Mouse (Mus musculus): ENCODE measurements around the gene Wdr18. TPM values are rescaled to one million over a fixed set of nuclear protein-coding genes. Genes with fewer than 3 reads are reported as not detected.
A peak's percentile ranks its signal among the peaks of the same experiment; 100 is the strongest.

Wdr18 gene
- polyA plus RNA-seq, 1 experiment from 2014 or later: 84.5 TPM

DNA sequence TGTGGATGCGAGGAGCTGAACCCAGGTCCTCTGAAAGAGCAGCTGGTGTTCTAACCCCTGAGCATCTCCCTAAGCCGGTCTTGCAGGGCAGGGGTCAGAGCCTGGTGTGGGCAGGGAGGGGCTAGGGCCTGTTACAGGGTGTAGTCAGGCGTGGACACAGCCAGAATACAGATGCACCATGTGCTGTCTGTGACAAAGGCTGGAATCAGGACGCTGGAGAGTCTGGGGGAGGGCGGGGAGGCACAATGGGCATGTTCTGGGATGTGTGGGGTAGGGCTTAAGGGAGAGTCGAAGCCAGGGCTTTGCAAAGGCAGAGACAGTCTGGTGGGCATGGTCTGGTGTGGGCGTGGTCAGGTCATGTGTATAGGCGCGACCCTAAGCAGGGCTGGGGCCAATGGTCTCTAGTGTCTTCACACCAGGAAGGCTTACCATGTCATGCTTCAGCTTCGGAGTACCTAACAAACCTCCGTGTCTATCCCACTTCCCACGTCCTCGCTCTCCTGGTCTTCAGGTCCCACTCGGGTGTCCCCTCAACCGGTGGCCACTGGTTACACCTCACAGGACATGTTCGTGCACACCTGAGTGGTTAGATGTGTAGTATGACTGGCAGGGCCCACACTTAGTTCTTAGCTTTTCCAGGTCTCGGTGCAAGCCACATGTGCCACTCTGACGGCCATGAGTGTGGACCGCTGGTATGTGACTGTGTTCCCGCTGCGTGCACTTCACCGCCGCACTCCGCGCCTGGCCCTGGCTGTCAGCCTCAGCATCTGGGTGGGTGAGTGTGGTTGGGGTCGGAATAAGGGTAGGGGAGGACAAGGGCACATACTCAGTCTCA, 39.7 kb upstream of the Wdr18 start:
- Histone ChIP-seq H3K27me3 (replicated peaks) (peaks cover 64% of the 10 kb centered on the region), H3K27ac (no peak overlapping the region), H3K4me1 (peaks cover 50% of the 10 kb centered on the region), H3K36me3 (no peaks in the 10 kb centered on the region), H3K4me3 (peak overlapping the region; percentile 22; the same call in 1 of the 2 replicates), H3K9me3 (peaks cover 3% of the 10 kb centered on the region; the same call in 1 of the 2 replicates), H3K9ac (no peak overlapping the region), H3K4me2 (replicated peaks) (peak overlapping the region; percentile 48)
- ATAC-seq (ENCODE audit: low FRiP score, low read depth): no peak
- 15% methylated on average over 26 of the region's 26 CpGs for WGBS

DNA sequence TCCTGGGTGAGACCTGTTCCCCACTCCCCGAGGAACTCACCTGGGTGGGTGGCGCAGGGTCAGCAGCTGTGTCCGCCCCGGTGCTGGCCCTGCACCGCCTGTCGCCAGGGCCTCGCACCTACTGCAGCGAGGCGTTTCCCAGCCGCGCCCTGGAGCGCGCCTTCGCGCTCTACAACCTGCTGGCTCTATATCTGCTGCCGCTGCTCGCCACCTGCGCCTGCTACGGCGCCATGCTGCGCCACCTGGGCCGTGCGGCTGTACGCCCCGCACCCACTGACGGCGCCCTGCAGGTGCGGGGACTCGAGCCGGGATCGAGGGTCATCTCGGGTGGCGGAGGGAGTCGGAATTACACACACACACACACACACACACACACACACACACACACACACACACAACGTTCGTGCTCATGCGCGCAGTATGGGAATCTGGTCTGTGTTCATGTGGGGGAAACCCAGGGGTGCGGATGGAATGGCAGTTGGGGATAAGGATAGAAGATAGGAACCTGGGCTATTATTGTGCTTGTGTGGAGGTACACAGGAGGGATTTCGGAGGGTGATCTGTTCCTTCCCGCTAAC, 38.9 kb upstream of the Wdr18 start, which contains the start of gene R3hdm4:
Gene R3hdm4, minus strand, starts transcription at position 251 of the 578 bp plus-strand sequence.
- 3% methylated on average over 41 of the region's 41 CpGs for WGBS
- H3K36me3 ChIP-seq: no peaks in the 10 kb centered on the region
- peaks cover 3% of the 10 kb centered on the region; the same call in 1 of the 2 replicates for H3K9me3 ChIP-seq
- peak within 1 kb of the TSS; percentile 22 for H3K4me3 ChIP-seq
- peaks cover 64% of the 10 kb centered on the region for H3K27me3 ChIP-seq (replicated peaks)
- H3K4me1 ChIP-seq: peaks cover 44% of the 10 kb centered on the region
- no peak within 1 kb of the TSS for H3K27ac ChIP-seq
- H3K9ac ChIP-seq: peak within 1 kb of the TSS; percentile 35; the same call in 1 of the 2 replicates
- peak within 1 kb of the TSS; percentile 48 for H3K4me2 ChIP-seq (replicated peaks)
- ATAC-seq (ENCODE audit: low FRiP score, low read depth): no peak

DNA sequence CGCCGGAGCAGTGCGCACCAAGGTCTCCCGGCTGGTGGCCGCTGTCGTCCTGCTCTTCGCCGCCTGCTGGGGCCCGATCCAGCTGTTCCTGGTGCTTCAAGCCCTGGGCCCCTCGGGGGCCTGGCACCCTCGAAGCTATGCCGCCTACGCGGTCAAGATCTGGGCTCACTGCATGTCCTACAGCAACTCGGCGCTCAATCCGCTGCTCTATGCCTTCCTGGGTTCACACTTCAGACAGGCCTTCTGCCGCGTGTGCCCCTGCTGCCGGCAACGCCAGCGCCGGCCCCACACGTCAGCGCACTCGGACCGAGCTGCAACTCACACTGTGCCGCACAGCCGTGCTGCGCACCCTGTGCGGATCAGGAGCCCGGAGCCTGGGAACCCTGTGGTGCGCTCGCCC, 38.4 kb upstream of the Wdr18 start:
- Histone ChIP-seq H3K27me3 (replicated peaks) (peaks cover 64% of the 10 kb centered on the region), H3K4me2 (replicated peaks) (peak overlapping the region; percentile 48), H3K4me1 (peaks cover 45% of the 10 kb centered on the region), H3K4me3 (peak overlapping the region; percentile 22), H3K27ac (no peak overlapping the region), H3K9me3 (peaks cover 3% of the 10 kb centered on the region; the same call in 1 of the 2 replicates), H3K9ac (peak overlapping the region; percentile 35; the same call in 1 of the 2 replicates), H3K36me3 (no peaks in the 10 kb centered on the region)
- ATAC-seq (ENCODE audit: low FRiP score, low read depth): no peak
- WGBS: under 1% methylated on average over 34 of the region's 34 CpGs

DNA sequence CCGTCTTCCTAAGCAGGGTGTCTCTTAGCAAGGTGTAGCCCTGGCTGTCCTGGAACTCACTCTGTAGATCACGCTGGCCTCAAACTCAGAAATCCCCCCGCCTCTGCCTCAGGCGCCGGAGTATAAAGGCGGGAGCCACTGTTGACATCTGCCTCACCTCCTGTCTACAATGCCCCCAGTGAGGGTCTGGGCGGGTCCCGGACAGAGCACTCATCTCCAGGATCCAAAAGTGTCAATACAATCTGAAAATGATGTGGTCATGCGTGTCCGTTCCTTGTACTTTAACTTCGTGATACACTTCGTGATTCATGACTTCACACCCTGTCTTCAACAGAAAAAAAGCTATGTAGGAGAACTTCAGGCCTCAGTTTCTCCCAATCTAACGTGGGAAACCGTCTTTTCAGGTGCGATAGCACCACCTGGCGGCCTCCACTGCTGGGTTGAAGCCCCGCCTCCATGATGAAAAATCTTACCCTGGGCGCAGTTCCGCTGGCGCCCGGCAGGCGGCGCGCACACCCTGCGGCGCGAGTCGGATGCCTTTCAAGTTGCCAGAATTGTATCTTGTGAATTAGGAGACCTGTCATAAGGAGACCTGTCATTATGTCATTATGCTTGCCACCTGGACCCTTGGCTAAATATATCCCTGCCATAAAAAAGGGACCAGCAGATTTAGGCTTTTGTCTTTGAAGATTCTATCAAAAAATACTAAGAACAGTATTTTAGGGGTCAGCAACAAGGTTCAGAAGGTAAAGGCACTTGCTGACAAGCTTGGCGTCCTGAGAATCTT, 34.8 kb upstream of the Wdr18 start:
- WGBS: 10% methylated on average over 29 of the region's 29 CpGs
- Histone ChIP-seq H3K27me3 (replicated peaks) (peaks cover 35% of the 10 kb centered on the region), H3K4me1 (peaks cover 43% of the 10 kb centered on the region), H3K4me2 (replicated peaks) (peak overlapping the region; percentile 93), H3K36me3 (no peaks in the 10 kb centered on the region), H3K27ac (no peak overlapping the region), H3K9ac (no peak overlapping the region), H3K9me3 (no peaks in the 10 kb centered on the region), H3K4me3 (no peak overlapping the region; the same call in 1 of the 2 replicates)
- no peak for ATAC-seq (ENCODE audit: low FRiP score, low read depth)

DNA sequence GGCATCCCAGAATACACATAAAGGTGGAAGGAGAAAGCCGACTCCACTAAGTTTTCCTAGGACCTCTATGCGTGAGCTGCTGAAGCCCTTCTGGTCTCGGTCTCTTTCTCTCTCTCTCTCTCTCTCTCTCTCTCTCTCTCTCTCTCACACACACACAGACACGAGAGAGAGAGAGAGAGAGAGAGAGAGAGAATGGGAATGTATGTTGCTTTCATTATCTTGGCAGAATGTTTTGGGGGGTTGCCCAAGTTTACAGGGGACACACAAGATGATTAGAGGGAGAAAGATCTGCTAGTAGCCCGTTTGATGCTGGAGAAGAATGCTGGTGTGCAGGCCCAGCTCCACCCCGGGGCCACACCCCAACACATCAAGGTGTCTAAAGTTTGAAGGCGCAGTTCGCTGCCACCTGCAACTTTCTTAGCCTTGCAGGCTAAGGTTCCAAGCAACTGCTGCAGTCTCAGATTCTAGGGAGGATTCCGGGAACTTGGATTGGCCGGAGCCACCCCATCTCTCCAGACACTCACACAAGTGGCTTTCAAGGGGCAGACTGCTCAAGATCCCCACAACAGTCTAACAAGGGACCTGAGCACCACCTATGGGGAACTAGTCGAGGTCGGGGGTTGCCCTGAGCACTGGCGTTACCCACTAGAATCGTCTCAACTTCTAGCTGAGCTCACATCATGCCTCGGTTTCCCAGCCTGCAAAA, 34.0 kb upstream of the Wdr18 start:
- Histone ChIP-seq H3K9me3 (no peaks in the 10 kb centered on the region), H3K4me1 (peaks cover 45% of the 10 kb centered on the region), H3K27me3 (replicated peaks) (peaks cover 27% of the 10 kb centered on the region), H3K36me3 (peaks cover 5% of the 10 kb centered on the region; the same call in 1 of the 2 replicates), H3K4me3 (peak overlapping the region; percentile 97), H3K4me2 (replicated peaks) (peak overlapping the region; percentile 93), H3K9ac (peak overlapping the region; percentile 94; the same call in 1 of the 2 replicates), H3K27ac (no peak overlapping the region)
- no peak for ATAC-seq (ENCODE audit: low FRiP score, low read depth)
- WGBS: 12% methylated on average over 14 of the region's 15 CpGs

DNA sequence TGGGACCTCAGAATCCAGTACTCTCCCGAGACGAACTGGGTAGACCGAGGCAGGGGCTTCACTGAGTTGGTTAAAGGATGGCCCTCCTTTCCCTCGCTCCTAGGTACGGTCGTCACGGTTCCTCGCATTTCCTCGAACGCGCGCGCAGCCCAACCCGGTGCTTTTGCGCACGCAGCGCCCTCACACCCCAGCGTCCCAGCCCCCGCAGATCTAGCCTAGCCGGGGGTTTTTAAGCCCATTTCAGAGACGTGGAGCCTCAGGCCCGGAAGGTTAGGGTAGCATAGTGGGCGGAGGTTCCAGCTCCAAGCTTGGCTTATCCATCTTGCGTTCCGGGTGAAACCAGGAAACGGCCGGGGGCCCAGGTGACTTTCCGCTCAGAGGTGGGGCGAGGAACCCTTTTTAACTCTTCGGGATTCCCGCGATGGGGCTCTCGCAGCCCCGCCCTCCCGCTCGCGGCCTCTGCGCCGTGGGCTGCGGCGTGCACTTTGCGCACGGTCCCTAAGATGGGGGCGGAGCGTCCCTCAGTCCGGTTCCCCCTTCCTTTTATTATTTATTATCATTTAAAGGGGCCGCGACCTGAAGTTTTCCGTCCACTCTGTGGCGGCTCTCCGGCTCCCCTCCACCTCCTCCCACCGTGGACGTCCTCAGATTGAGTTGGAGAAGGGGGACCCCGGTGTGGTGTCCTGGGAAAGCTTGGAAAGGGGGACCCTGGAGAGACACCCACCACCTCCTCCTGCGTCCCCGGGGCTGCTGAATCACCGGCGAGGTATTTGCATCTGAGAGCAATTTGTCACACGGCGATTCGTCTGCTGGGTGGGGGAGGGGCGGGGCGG, 33.2 kb upstream of the Wdr18 start, which contains the start of gene Arid3a:
Gene Arid3a, plus strand, starts transcription at position 553 of the 833 bp plus-strand sequence.
- peaks cover 13% of the 10 kb centered on the region for H3K36me3 ChIP-seq
- peak within 1 kb of the TSS; percentile 93 for H3K4me2 ChIP-seq (replicated peaks)
- H3K27me3 ChIP-seq (replicated peaks): peaks cover 20% of the 10 kb centered on the region
- ATAC-seq (ENCODE audit: low FRiP score, low read depth): peak; percentile 73
- under 1% methylated on average over 63 of the region's 63 CpGs for WGBS
- H3K9ac ChIP-seq: peak within 1 kb of the TSS; percentile 94
- no peaks in the 10 kb centered on the region for H3K9me3 ChIP-seq
- H3K4me1 ChIP-seq: peaks cover 39% of the 10 kb centered on the region
- H3K4me3 ChIP-seq: peak within 1 kb of the TSS; percentile 97
- H3K27ac ChIP-seq: peak within 1 kb of the TSS; percentile 85

DNA sequence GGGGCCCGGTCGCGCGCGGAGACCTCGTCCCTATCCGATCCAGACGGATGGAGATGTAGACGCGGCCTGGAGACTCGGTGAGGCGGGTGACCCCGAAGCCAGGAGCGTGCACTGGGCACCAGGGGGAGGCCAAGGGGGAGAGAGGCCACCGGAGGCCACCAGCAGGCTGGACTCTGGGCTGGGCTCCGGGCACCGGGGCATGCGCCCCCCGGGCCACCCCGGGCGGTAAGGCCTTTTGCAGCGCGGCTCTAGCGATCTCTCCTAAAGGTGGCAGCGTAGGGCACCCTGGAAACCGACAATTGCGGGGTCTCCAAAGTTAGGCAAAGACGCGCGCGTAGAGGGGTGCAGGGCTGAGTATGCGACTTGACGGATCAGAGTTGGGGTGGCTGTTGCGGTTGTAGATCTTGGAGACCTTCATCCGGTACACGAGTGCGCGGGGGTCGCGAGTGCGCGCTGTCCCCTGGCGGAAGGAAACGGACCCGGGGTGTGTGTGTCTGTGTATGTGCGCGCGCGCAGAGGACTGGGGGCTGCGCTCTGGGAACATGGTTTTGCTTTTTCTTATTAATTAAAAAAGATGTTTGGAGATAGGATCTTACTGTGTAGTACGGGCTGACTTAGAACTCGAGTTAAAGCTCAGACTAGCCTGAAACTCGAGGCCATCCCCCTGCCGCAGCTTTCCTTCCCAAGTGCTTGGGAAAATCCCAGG, 32.5 kb upstream of the Wdr18 start:
- Histone ChIP-seq H3K4me1 (peaks cover 44% of the 10 kb centered on the region), H3K9ac (peak overlapping the region; percentile 94), H3K36me3 (peaks cover 19% of the 10 kb centered on the region), H3K9me3 (no peaks in the 10 kb centered on the region), H3K4me2 (replicated peaks) (peak overlapping the region; percentile 93), H3K27me3 (replicated peaks) (peaks cover 12% of the 10 kb centered on the region), H3K27ac (peak overlapping the region; percentile 85), H3K4me3 (peak overlapping the region; percentile 97)
- WGBS: under 1% methylated on average over 54 of the region's 54 CpGs
- peak; percentile 55 for ATAC-seq (ENCODE audit: low FRiP score, low read depth)

DNA sequence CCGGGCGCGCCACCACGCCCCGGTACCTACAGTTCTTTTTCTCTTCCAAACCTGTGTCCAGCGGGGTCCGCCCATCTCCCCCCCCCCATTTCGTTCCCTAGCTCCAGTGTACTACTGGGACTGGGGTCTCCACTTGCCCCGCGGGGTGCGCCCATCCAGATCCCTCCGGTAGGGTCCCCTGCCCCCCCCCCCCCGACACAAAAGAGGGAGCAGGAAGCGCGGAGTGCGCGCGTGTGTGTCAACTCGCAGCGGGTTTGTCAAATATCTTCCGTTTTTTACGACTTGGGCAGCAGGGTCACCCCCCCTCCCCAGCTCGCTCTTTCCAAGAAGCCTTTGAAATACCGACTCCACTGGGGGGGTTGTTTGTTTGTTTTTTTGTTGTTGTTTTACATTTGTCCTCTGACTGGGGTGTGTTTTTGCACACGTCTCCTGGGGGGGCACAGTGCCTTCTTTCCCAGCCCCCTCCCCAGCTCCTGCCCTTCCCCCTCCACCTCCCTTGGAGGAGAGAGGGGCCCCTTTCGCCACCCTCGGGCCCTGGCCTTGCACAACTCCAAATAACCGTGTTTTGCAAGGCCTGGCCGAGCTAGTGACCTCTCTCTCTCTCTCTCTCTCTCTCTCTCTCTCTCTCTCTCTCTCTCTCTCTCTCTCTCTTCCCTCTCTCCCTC, 31.8 kb upstream of the Wdr18 start:
- Histone ChIP-seq H3K4me2 (replicated peaks) (peak overlapping the region; percentile 93), H3K36me3 (peaks cover 26% of the 10 kb centered on the region), H3K27ac (peak overlapping the region; percentile 85), H3K4me3 (peak overlapping the region; percentile 97), H3K9me3 (no peaks in the 10 kb centered on the region), H3K27me3 (replicated peaks) (peaks cover 5% of the 10 kb centered on the region), H3K4me1 (peaks cover 51% of the 10 kb centered on the region), H3K9ac (peak overlapping the region; percentile 94)
- WGBS: 1% methylated on average over 29 of the region's 29 CpGs
- no peak for ATAC-seq (ENCODE audit: low FRiP score, low read depth)

DNA sequence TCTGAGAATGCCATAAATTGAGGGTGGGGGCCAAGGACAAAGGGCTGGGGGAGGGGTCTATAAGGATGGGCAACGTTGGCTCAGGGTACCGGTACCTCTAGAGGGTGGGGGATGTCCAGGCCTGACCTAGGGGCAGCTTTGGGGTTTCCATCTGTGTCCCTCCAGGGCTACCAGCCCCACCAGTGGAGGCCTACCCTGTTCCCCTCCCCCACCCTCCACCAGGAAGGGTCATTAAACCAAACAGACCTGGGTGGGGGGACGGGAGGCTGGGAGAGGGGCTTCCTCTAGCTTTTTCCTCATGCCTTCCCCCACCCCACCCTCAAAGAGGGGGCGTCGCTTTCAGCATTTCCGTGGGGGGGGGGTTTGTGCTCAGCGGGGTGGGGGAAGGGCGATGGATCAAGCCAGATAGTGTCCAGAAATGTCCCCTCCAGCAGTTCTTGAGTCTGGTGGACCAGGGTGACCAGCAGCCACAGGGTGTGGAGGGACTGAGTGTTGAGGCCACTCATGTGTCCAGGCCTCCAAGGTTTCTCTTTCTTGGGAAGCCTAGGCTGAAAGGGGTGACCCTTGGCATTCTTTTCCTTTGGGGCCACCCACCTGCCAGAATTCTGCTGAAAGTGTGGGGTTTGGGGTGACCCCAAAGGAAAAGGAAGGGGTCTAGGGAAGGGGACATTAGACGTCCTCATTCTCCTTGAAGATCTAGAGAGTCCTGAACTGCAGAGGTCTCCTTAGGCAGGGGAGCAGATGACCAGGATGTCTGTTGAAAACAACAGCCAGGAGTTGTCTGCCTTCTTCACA, 30.8 kb upstream of the Wdr18 start:
- Histone ChIP-seq H3K27me3 (replicated peaks) (no peaks in the 10 kb centered on the region), H3K4me2 (replicated peaks) (peak overlapping the region; percentile 93), H3K9me3 (no peaks in the 10 kb centered on the region), H3K36me3 (peaks cover 33% of the 10 kb centered on the region), H3K9ac (peak overlapping the region; percentile 94), H3K4me1 (peaks cover 61% of the 10 kb centered on the region), H3K27ac (peak overlapping the region; percentile 42; the same call in 1 of the 2 replicates), H3K4me3 (peak overlapping the region; percentile 97)
- ATAC-seq (ENCODE audit: low FRiP score, low read depth): no peak
- 20% methylated on average over 9 of the region's 9 CpGs for WGBS
